Comparison of ENCODE assay signal across 22 mouse cellular contexts in the genomic region with DNA sequence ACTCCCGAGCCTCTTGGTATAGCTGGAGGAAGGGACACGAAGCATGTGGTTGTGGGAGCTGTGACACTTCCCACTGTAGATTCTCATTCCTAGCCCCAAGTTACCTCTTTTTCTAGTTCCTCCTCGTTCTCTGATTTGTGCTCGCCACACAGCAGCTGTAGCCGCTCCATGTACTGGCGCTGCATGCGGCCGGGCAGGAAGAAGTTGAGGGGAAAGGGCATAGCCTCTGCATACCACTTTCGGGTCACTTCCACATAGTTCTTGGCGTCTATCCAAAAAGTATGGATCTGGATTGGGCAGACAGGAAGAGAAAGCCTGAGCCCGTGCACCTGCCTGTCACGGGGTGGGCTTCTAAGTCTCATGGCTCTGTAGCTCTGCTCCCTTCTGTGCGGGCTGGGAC. TPM values are rescaled to one million over a fixed set of nuclear protein-coding genes. Genes with fewer than 3 reads are reported as not detected.
A peak's percentile ranks its signal among the peaks of the same experiment; 100 is the strongest.
DNase-seq lines count a peak whose midpoint lies in the region; ATAC-seq and TF ChIP-seq lines count a peak whose summit lies in the region.
"Had no signal": no experiment of that assay in that cellular context is flagged by ENCODE, and none has a peak within 500 bp of the region (broad histone marks: within the 10 kb centered on the region; RNA-seq: fewer than 3 reads in every experiment).

No protein-coding gene starts in this region.

- no peak for ATAC-seq in heart, embryonic 15.5 days (replicated peaks; ENCODE audit: insufficient number of reproducible peaks, insufficient read depth, low FRiP score, low read depth)
- ATAC-seq: hindbrain, postnatal 0 days; intestine, embryonic 16.5 days; midbrain, embryonic 15.5 days had no signal

- H3K9ac ChIP-seq in heart, embryonic 15.5 days: no peak overlapping the region
- H3K9ac ChIP-seq in liver, adult 2 months (ENCODE audit: low read depth, low read length): no peak overlapping the region
- H3K9ac ChIP-seq: forebrain, embryonic 12.5 days; limb, embryonic 12.5 days; liver, embryonic 15.5 days; midbrain, embryonic 15.5 days; stomach, embryonic 15.5 days had no signal

- H3K9me3 ChIP-seq in heart, embryonic 15.5 days (replicated peaks): no peaks in the 10 kb centered on the region
- H3K9me3 ChIP-seq: forebrain, embryonic 12.5 days; limb, embryonic 12.5 days; liver, embryonic 15.5 days; midbrain, embryonic 15.5 days; neural tube, embryonic 12.5 days; stomach, embryonic 15.5 days had no signal

- 75% methylated on average over 13 of the region's 13 CpGs for WGBS in heart, embryonic 15.5 days
- 52% methylated on average over 13 of the region's 13 CpGs for WGBS in liver, adult 2 months

- peaks cover 30% of the 10 kb centered on the region for H3K4me1 ChIP-seq in heart, embryonic 15.5 days (replicated peaks)
- no peaks in the 10 kb centered on the region; the same call in 1 of the 2 replicates for H3K4me1 ChIP-seq in liver, adult 2 months (ENCODE audit: control insufficient read depth, insufficient read depth, low read length)

- H3K27ac ChIP-seq in heart, embryonic 15.5 days: peak overlapping the region; percentile 46; the same call in 1 of the 2 replicates
- H3K27ac ChIP-seq in liver, adult 2 months (replicated peaks; ENCODE audit: insufficient read depth, low read depth, low read length): no peak overlapping the region
- H3K27ac ChIP-seq: forebrain, embryonic 12.5 days; hindbrain, postnatal 0 days; limb, embryonic 12.5 days; liver, embryonic 15.5 days; macrophage; midbrain, embryonic 15.5 days; neural tube, embryonic 12.5 days; stomach, embryonic 15.5 days had no signal

- no peaks in the 10 kb centered on the region for H3K79me2 ChIP-seq in liver, adult 2 months (ENCODE audit: control insufficient read depth, insufficient read depth, low read length)

- intact Hi-C loops in heart, postnatal 25 days (cut with DNase I): no loop called here

- no peaks in the 10 kb centered on the region for H3K27me3 ChIP-seq in heart, embryonic 15.5 days
- H3K27me3 ChIP-seq in liver, adult 2 months (ENCODE audit: control insufficient read depth, insufficient read depth, low read length): no peaks in the 10 kb centered on the region
- H3K27me3 ChIP-seq: forebrain, embryonic 12.5 days; limb, embryonic 12.5 days; midbrain, embryonic 15.5 days; neural tube, embryonic 12.5 days; stomach, embryonic 15.5 days had no signal

- no peak for TF ChIP-seq CTCF in liver, adult 2 months (IDR thresholded peaks at IDR 0.05; ENCODE audit: low read depth, low read length)

- DNase-seq in cerebellum, adult 9-11 months: peak; percentile 30
- DNase-seq in cerebellum, postnatal 4 days (ENCODE audit: low spot score in 2 of 2): no peak
- DNase-seq in heart, postnatal 25 days (ENCODE audit: low spot score): no peak
- DNase-seq in liver, adult 2 months (ENCODE audit: extremely low read depth, low read depth, low spot score): peak; percentile 28
- no peak for DNase-seq in liver
- peak; percentile 41 for DNase-seq in kidney, postnatal 14 days
- DNase-seq in urinary bladder, postnatal 4 days (ENCODE audit: low spot score in 2 of 2): no peak
- DNase-seq: cerebellum, adult 8-10 months; right cerebral cortex, postnatal 25 days; thymus, postnatal 25 days had no signal

- TF ChIP-seq POLR2A in liver, adult 2 months (IDR thresholded peaks at IDR 0.05; ENCODE audit: extremely low read depth, insufficient read depth, low read length): no peak

- H3K36me3 ChIP-seq in heart, embryonic 15.5 days: peaks cover 52% of the 10 kb centered on the region
- H3K36me3 ChIP-seq in liver, adult 2 months (ENCODE audit: control insufficient read depth, insufficient read depth, low read length): peaks cover 7% of the 10 kb centered on the region; the same call in 1 of the 2 replicates

- no peak overlapping the region for H3K4me3 ChIP-seq in heart, embryonic 15.5 days
- H3K4me3 ChIP-seq in liver, adult 2 months (ENCODE audit: insufficient read depth, low read depth, low read length): no peak overlapping the region
- H3K4me3 ChIP-seq: erythroblast, embryonic 14.5 days; forebrain, embryonic 12.5 days; limb, embryonic 12.5 days; liver, embryonic 15.5 days; midbrain, embryonic 15.5 days; neural tube, embryonic 12.5 days; stomach, embryonic 15.5 days had no signal

- no peak overlapping the region for H3K4me2 ChIP-seq in heart, embryonic 15.5 days
- H3K4me2 ChIP-seq: forebrain, embryonic 12.5 days; limb, embryonic 12.5 days; liver, embryonic 15.5 days; midbrain, embryonic 15.5 days; neural tube, embryonic 12.5 days; stomach, embryonic 15.5 days had no signal

RNA-seq across cellular contexts. Expression of gene Thbs3, which starts 4.8 kb away (rescaled TPM):
- polyA plus RNA-seq in heart, embryonic 15.5 days (2015; fragmentation: Nextera tagmentation; extraction: Ambion mirVana): 17.5 and 31.4 TPM in 2 replicates
- total RNA-seq in heart, postnatal 25 days (2021): 1 to 10 TPM; 6.1 to 7.2 TPM
- 0.92 and 1.4 TPM in 2 replicates for total RNA-seq in liver, adult 2 months (2014; rRNA removed)
- 0.85 and 1.2 TPM in 2 replicates for polyA plus RNA-seq in liver, adult 2 months (2012; rRNA removed)

RNA-seq across cellular contexts. Expression of gene Gba, which starts 7.4 kb away (rescaled TPM):
- polyA plus RNA-seq in heart, embryonic 15.5 days (2015; fragmentation: Nextera tagmentation; extraction: Ambion mirVana): 27.3 and 34.7 TPM in 2 replicates
- 10 to 100 TPM; 18.2 to 20.9 TPM for total RNA-seq in heart, postnatal 25 days (2021)
- 24.1 and 32.7 TPM in 2 replicates for total RNA-seq in liver, adult 2 months (2014; rRNA removed)
- polyA plus RNA-seq in liver, adult 2 months (2012; rRNA removed): 33.2 and 36.6 TPM in 2 replicates

RNA-seq across cellular contexts. Expression of gene Mtx1, which starts 16.7 kb away (rescaled TPM):
- polyA plus RNA-seq in heart, embryonic 15.5 days (2015; fragmentation: Nextera tagmentation; extraction: Ambion mirVana): 106 and 119 TPM in 2 replicates
- 10 to 100 TPM; 62.3 to 62.6 TPM for total RNA-seq in heart, postnatal 25 days (2021)
- 105 and 122 TPM in 2 replicates for total RNA-seq in liver, adult 2 months (2014; rRNA removed)
- 167 and 187 TPM in 2 replicates for polyA plus RNA-seq in liver, adult 2 months (2012; rRNA removed)

RNA-seq across cellular contexts. Expression of gene Muc1, which starts 18.7 kb away (rescaled TPM):
- polyA plus RNA-seq in heart, embryonic 15.5 days (2015; fragmentation: Nextera tagmentation; extraction: Ambion mirVana): 1.6 and 7.0 TPM in 2 replicates
- under 1 TPM; 0.22 to 0.39 TPM for total RNA-seq in heart, postnatal 25 days (2021)
- total RNA-seq in liver, adult 2 months (2014; rRNA removed): 0.60 and 1.7 TPM in 2 replicates
- 1.3 and 1.7 TPM in 2 replicates for polyA plus RNA-seq in liver, adult 2 months (2012; rRNA removed)
- total RNA-seq: common myeloid progenitor, adult 5-6 weeks had no signal
- polyA plus RNA-seq: erythroblast, embryonic 14.5 days; liver, embryonic 15.5 days; macrophage had no signal

RNA-seq across cellular contexts. Expression of gene Fam189b, which starts 27.2 kb away (rescaled TPM):
- polyA plus RNA-seq in heart, embryonic 15.5 days (2015; fragmentation: Nextera tagmentation; extraction: Ambion mirVana): 10.5 and 19.2 TPM in 2 replicates
- 1 to 10 TPM; 5.2 to 5.7 TPM for total RNA-seq in heart, postnatal 25 days (2021)
- 0.09 and 0.54 TPM in 2 replicates for total RNA-seq in liver, adult 2 months (2014; rRNA removed)
- polyA plus RNA-seq in liver, adult 2 months (2012; rRNA removed): 1.8 and 4.1 TPM in 2 replicates

Comparison
In these comparisons a context has a peak if more than half of its experiments do, and no peak if none do; other contexts are left out.
1. DNase-seq: peak in cerebellum, adult 9-11 months (single experiment), liver, adult 2 months (single experiment) and kidney, postnatal 14 days (single experiment); none in cerebellum, postnatal 4 days (0 of 2), heart, postnatal 25 days (single experiment), liver (single experiment) and urinary bladder, postnatal 4 days (0 of 2).